Mouse (Mus musculus): Measurements from ENCODE around the gene Pdrg1.

Pdrg1 gene

GRCm38 (mm10) chr2:153014758-153015593, at the start of gene Pdrg1:
TSS of gene Pdrg1 (minus strand) at chr2:153015427.
- peak; percentile 95 for DNase-seq (ENCODE audit: low read depth, low spot score)

- no peak for DNase-seq (ENCODE audit: low read depth, low spot score)
These were observed 49.2 kb upstream of the Pdrg1 start for GRCm38 (mm10) chr2:153064190-153064970.

- no peak for DNase-seq (ENCODE audit: low read depth, low spot score)
These were observed 48.2 kb upstream of the Pdrg1 start for GRCm38 (mm10) chr2:153063394-153063793.

- no peak for DNase-seq (ENCODE audit: low read depth, low spot score)
These were observed 45.0 kb upstream of the Pdrg1 start for GRCm38 (mm10) chr2:153060216-153060615.

- no peak for DNase-seq (ENCODE audit: low read depth, low spot score)
These were observed 43.1 kb upstream of the Pdrg1 start for GRCm38 (mm10) chr2:153058365-153058764.

GRCm38 (mm10) chr2:153055270-153055920, 40.2 kb upstream of the Pdrg1 start:
- DNase-seq (ENCODE audit: low read depth, low spot score): peak; percentile 60

GRCm38 (mm10) chr2:153053896-153054295, 38.7 kb upstream of the Pdrg1 start:
- DNase-seq (ENCODE audit: low read depth, low spot score): no peak

- peak; percentile 60 for DNase-seq (ENCODE audit: low read depth, low spot score)
These were observed 37.6 kb upstream of the Pdrg1 start for GRCm38 (mm10) chr2:153052700-153053351.

GRCm38 (mm10) chr2:153051537-153051936, 36.3 kb upstream of the Pdrg1 start:
- no peak for DNase-seq (ENCODE audit: low read depth, low spot score)

GRCm38 (mm10) chr2:153051095-153051494, 35.9 kb upstream of the Pdrg1 start:
- no peak for DNase-seq (ENCODE audit: low read depth, low spot score)

- no peak for DNase-seq (ENCODE audit: low read depth, low spot score)
These were observed 34.8 kb upstream of the Pdrg1 start for GRCm38 (mm10) chr2:153049997-153050358.

- no peak for DNase-seq (ENCODE audit: low read depth, low spot score)
These were observed 34.2 kb upstream of the Pdrg1 start for GRCm38 (mm10) chr2:153049288-153049996.

- DNase-seq (ENCODE audit: low read depth, low spot score): peak; percentile 77
These were observed 32.7 kb upstream of the Pdrg1 start for GRCm38 (mm10) chr2:153047828-153048465.

- no peak for DNase-seq (ENCODE audit: low read depth, low spot score)
These were observed 30.7 kb upstream of the Pdrg1 start for GRCm38 (mm10) chr2:153045884-153046299.

GRCm38 (mm10) chr2:153043886-153044285, 28.7 kb upstream of the Pdrg1 start:
- no peak for DNase-seq (ENCODE audit: low read depth, low spot score)

GRCm38 (mm10) chr2:153036690-153037089, 21.5 kb upstream of the Pdrg1 start:
- no peak for DNase-seq (ENCODE audit: low read depth, low spot score)

- no peak for DNase-seq (ENCODE audit: low read depth, low spot score)
These were observed 18.5 kb upstream of the Pdrg1 start for GRCm38 (mm10) chr2:153033545-153034230.

GRCm38 (mm10) chr2:153032973-153033372, 17.7 kb upstream of the Pdrg1 start:
- DNase-seq (ENCODE audit: low read depth, low spot score): peak; percentile 37

GRCm38 (mm10) chr2:153032083-153032842, 17.0 kb upstream of the Pdrg1 start:
- peak; percentile 83 for DNase-seq (ENCODE audit: low read depth, low spot score)

All from ES-CJ7 (cell line).